ENCODE assay signal across 20 mouse cellular contexts in the genomic region with DNA sequence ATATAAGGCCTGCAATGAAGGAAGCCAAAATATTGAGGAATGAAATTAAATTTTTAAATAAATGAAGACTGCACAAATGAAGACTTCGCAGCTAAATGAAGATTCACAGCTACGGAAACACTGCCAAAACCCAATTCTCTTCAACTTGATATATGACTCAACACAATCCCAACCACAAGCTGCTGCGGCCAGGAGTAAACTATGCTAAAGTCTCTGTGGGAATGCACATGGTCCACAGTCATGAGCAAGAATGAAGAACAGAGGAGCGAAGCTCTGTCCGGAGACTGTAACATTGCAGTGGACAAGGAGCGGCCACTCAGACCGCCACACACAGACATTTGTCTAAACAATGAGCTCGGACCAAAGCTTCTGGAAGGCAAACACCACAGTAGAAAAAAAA. TPM values are rescaled to one million over a fixed set of nuclear protein-coding genes. Genes with fewer than 3 reads are reported as not detected.
DNase-seq lines count a peak whose midpoint lies in the region; ATAC-seq and TF ChIP-seq lines count a peak whose summit lies in the region.
"Had no signal": no experiment of that assay in that cellular context is flagged by ENCODE, and none has a peak within 500 bp of the region (broad histone marks: within the 10 kb centered on the region; RNA-seq: fewer than 3 reads in every experiment).

No protein-coding gene starts in this region.

- no peaks in the 10 kb centered on the region for H3K27me3 ChIP-seq in heart, embryonic 13.5 days (replicated peaks)
- no peaks in the 10 kb centered on the region for H3K27me3 ChIP-seq in liver, postnatal 0 days (ENCODE audit: insufficient read depth, low read length)
- no peaks in the 10 kb centered on the region for H3K27me3 ChIP-seq in liver, embryonic 11.5 days (replicated peaks; ENCODE audit: control insufficient read depth, insufficient read depth, low read length)
- H3K27me3 ChIP-seq: embryonic facial prominence, embryonic 13.5 days; kidney, embryonic 15.5 days; lung, embryonic 15.5 days; stomach, embryonic 15.5 days had no signal

- ATAC-seq in heart, embryonic 13.5 days (ENCODE audit: extremely low read depth, insufficient number of reproducible peaks, low FRiP score, low TSS enrichment): no peak
- ATAC-seq in liver, postnatal 0 days: no peak
- ATAC-seq in liver, embryonic 11.5 days (replicated peaks; ENCODE audit: low FRiP score): no peak

- H3K36me3 ChIP-seq in heart, embryonic 13.5 days: peaks cover 35% of the 10 kb centered on the region
- H3K36me3 ChIP-seq in liver, postnatal 0 days (replicated peaks; ENCODE audit: insufficient read depth, low read length): peaks cover 7% of the 10 kb centered on the region
- peaks cover 12% of the 10 kb centered on the region; the same call in 1 of the 2 replicates for H3K36me3 ChIP-seq in liver, embryonic 11.5 days (ENCODE audit: control insufficient read depth, insufficient read depth, low read length)

- peaks cover 76% of the 10 kb centered on the region for H3K4me1 ChIP-seq in heart, embryonic 13.5 days
- H3K4me1 ChIP-seq in liver, postnatal 0 days (ENCODE audit: insufficient read depth): peaks cover 39% of the 10 kb centered on the region
- H3K4me1 ChIP-seq in liver, embryonic 11.5 days (replicated peaks; ENCODE audit: control insufficient read depth, insufficient read depth, low read length): peaks cover 49% of the 10 kb centered on the region

- no peak for TF ChIP-seq CTCF in liver, postnatal 0 days (IDR thresholded peaks at IDR 0.05; ENCODE audit: low read depth)

- no peak for TF ChIP-seq EP300 in liver, postnatal 0 days (IDR thresholded peaks at IDR 0.05; ENCODE audit: low read depth)

- DNase-seq in heart, postnatal 25 days (ENCODE audit: low spot score): no peak
- DNase-seq in liver, postnatal 0 days: no peak
- no peak for DNase-seq in liver, embryonic 11.5 days (ENCODE audit: low spot score)
- DNase-seq in CD4-positive helper T cell, adult 2 months (ENCODE audit: low read depth, low spot score): peak; percentile 17
- DNase-seq in induced T-regulatory cell, adult 2 months (ENCODE audit: low read depth): peak; percentile 25
- DNase-seq in cerebellum, adult 11 months: no peak
- no peak for DNase-seq in layer of hippocampus, adult 9-11 months
- DNase-seq: adrenal gland, postnatal 10 days; cerebellum, adult 2 months; heart, postnatal 36 days; left cerebral cortex, postnatal 4 days; midbrain, embryonic 14.5 days; right cerebral cortex, adult 18-20 months had no signal

- H3K9me3 ChIP-seq in heart, embryonic 13.5 days: no peaks in the 10 kb centered on the region
- H3K9me3 ChIP-seq in liver, postnatal 0 days (ENCODE audit: low read length): no peaks in the 10 kb centered on the region
- H3K9me3 ChIP-seq in liver, embryonic 11.5 days (ENCODE audit: control insufficient read depth, low read length): no peaks in the 10 kb centered on the region
- H3K9me3 ChIP-seq: embryonic facial prominence, embryonic 13.5 days; kidney, embryonic 15.5 days; lung, embryonic 15.5 days; stomach, embryonic 15.5 days had no signal

- peak overlapping the region; percentile 56; the same call in 1 of the 2 replicates for H3K9ac ChIP-seq in heart, embryonic 13.5 days
- H3K9ac ChIP-seq in liver, postnatal 0 days (replicated peaks): no peak overlapping the region
- H3K9ac ChIP-seq in liver, embryonic 11.5 days (ENCODE audit: low read depth, low read length): no peak overlapping the region
- H3K9ac ChIP-seq: embryonic facial prominence, embryonic 13.5 days; kidney, embryonic 15.5 days; lung, embryonic 15.5 days; stomach, embryonic 15.5 days had no signal

- no peak overlapping the region for H3K27ac ChIP-seq in heart, embryonic 13.5 days (replicated peaks)
- H3K27ac ChIP-seq in liver, postnatal 0 days (ENCODE audit: low read depth): no peak overlapping the region
- no peak overlapping the region for H3K27ac ChIP-seq in liver, embryonic 11.5 days (ENCODE audit: low read depth, low read length)
- H3K27ac ChIP-seq: embryonic facial prominence, embryonic 13.5 days; kidney, embryonic 15.5 days; layer of hippocampus, adult 2 months; lung, embryonic 15.5 days; stomach, embryonic 15.5 days had no signal

- 0 out of 2 replicates have a peak overlapping the region, but pooled peaks have one; percentile 9 for H3K4me3 ChIP-seq in heart, embryonic 13.5 days
- H3K4me3 ChIP-seq in liver, postnatal 0 days (ENCODE audit: low read depth, low read length): no peak overlapping the region
- H3K4me3 ChIP-seq in liver, embryonic 11.5 days (ENCODE audit: low read depth, low read length): no peak overlapping the region
- H3K4me3 ChIP-seq: embryonic facial prominence, embryonic 13.5 days; kidney, embryonic 15.5 days; lung, embryonic 15.5 days; stomach, embryonic 15.5 days had no signal

- WGBS in heart, embryonic 13.5 days: 79% methylated on average over 8 of the region's 8 CpGs
- WGBS in liver, postnatal 0 days (ENCODE audit: insufficient replicate concordance): 76% methylated on average over 8 of the region's 8 CpGs
- WGBS in liver, embryonic 11.5 days: 79% methylated on average over 8 of the region's 8 CpGs

- intact Hi-C loops in heart, postnatal 25 days (cut with DNase I): no loop called here

- H3K4me2 ChIP-seq in heart, embryonic 13.5 days: peak overlapping the region; percentile 80
- peak overlapping the region; percentile 19; the same call in 1 of the 2 replicates for H3K4me2 ChIP-seq in liver, postnatal 0 days (ENCODE audit: low read depth, low read length)
- no peak overlapping the region for H3K4me2 ChIP-seq in liver, embryonic 11.5 days
- H3K4me2 ChIP-seq: embryonic facial prominence, embryonic 13.5 days; lung, embryonic 15.5 days; stomach, embryonic 15.5 days had no signal

RNA-seq across cellular contexts. Expression of gene Atp5c1, which starts 3.6 kb away (rescaled TPM):
- 1,110 and 1,235 TPM in 2 replicates for polyA plus RNA-seq in heart, embryonic 13.5 days (2015; fragmentation: Nextera tagmentation; extraction: Ambion mirVana)
- 1,000 to 10,000 TPM; 1,456 to 1,515 TPM for total RNA-seq in heart, postnatal 25 days (2021)
- 439 and 445 TPM in 2 replicates for polyA plus RNA-seq in liver, postnatal 0 days (2015; fragmentation: Nextera tagmentation; extraction: Ambion mirVana)
- 585 and 612 TPM in 2 replicates for polyA plus RNA-seq in liver, embryonic 11.5 days (2014; fragmentation: Nextera tagmentation; extraction: Ambion mirVana)

RNA-seq across cellular contexts. Expression of gene Kin, which starts 3.7 kb away (rescaled TPM):
- polyA plus RNA-seq in heart, embryonic 13.5 days (2015; fragmentation: Nextera tagmentation; extraction: Ambion mirVana): 17.7 and 18.2 TPM in 2 replicates
- total RNA-seq in heart, postnatal 25 days (2021): 10 to 100 TPM in 1 of 2 experiments, 1 to 10 TPM in 1; 6.1 to 11.0 TPM
- 16.1 and 16.2 TPM in 2 replicates for polyA plus RNA-seq in liver, postnatal 0 days (2015; fragmentation: Nextera tagmentation; extraction: Ambion mirVana)
- 35.3 and 37.9 TPM in 2 replicates for polyA plus RNA-seq in liver, embryonic 11.5 days (2014; fragmentation: Nextera tagmentation; extraction: Ambion mirVana)

RNA-seq across cellular contexts. Expression of gene Taf3, which starts 28.3 kb away (rescaled TPM):
- 8.0 and 8.8 TPM in 2 replicates for polyA plus RNA-seq in heart, embryonic 13.5 days (2015; fragmentation: Nextera tagmentation; extraction: Ambion mirVana)
- total RNA-seq in heart, postnatal 25 days (2021): 1 to 10 TPM; 7.9 to 9.4 TPM
- polyA plus RNA-seq in liver, postnatal 0 days (2015; fragmentation: Nextera tagmentation; extraction: Ambion mirVana): 3.9 and 5.7 TPM in 2 replicates
- 14.9 and 18.6 TPM in 2 replicates for polyA plus RNA-seq in liver, embryonic 11.5 days (2014; fragmentation: Nextera tagmentation; extraction: Ambion mirVana)

RNA-seq across cellular contexts. Expression of gene Itih2, which starts 54.5 kb away (rescaled TPM):
- polyA plus RNA-seq in heart, embryonic 13.5 days (2015; fragmentation: Nextera tagmentation; extraction: Ambion mirVana): 1.2 and 8.3 TPM in 2 replicates
- under 1 TPM; 0.47 to 0.70 TPM for total RNA-seq in heart, postnatal 25 days (2021)
- 527 and 547 TPM in 2 replicates for polyA plus RNA-seq in liver, postnatal 0 days (2015; fragmentation: Nextera tagmentation; extraction: Ambion mirVana)
- 259 and 294 TPM in 2 replicates for polyA plus RNA-seq in liver, embryonic 11.5 days (2014; fragmentation: Nextera tagmentation; extraction: Ambion mirVana)
- total RNA-seq: neutrophil, adult 5-6 weeks had no signal

Comparison
In these comparisons a context has a peak if more than half of its experiments do, and no peak if none do; other contexts are left out.
1. DNase-seq: peak in CD4-positive helper T cell, adult 2 months (single experiment) and induced T-regulatory cell, adult 2 months (single experiment); none in heart, postnatal 25 days (single experiment), liver, postnatal 0 days (single experiment), liver, embryonic 11.5 days (single experiment), cerebellum, adult 11 months (single experiment) and layer of hippocampus, adult 9-11 months (single experiment).